Mouse (Mus musculus): ENCODE measurements at regions not wholly inside any gene's neighbourhood (a gene's known extent, or its start where the extent isn't known, plus 50 kb on each side); places are given as distances from the start of the nearest gene placed in this dataset.

- no peaks in the 10 kb centered on the region for H3K36me3 ChIP-seq (replicated peaks in 1 of 2; ENCODE audit: control insufficient read depth in 1 of 2, insufficient read depth in 1 of 2, low read length in 1 of 2)
- H3K4me1 ChIP-seq (ENCODE audit: control insufficient read depth in 1 of 2, insufficient read depth in 2 of 2) = no peaks in the 10 kb centered on the region
- TF ChIP-seq BHLHE40 (IDR thresholded peaks at IDR 0.05; ENCODE audit: low read depth, low read length) = no peak
- TF ChIP-seq ZMIZ1 (IDR thresholded peaks at IDR 0.05; ENCODE audit: low read depth, low read length) = no peak
- TF ChIP-seq EP300 (IDR thresholded peaks at IDR 0.05; ENCODE audit: low read length) = no peak
- TF ChIP-seq PAX5 (IDR thresholded peaks at IDR 0.05; ENCODE audit: low read length) = no peak
- no peak for TF ChIP-seq RCOR1 (conservative IDR thresholded peaks at IDR 0.05; ENCODE audit: low read depth, low read length)
- H3K4me3 ChIP-seq (replicated peaks in 1 of 3; ENCODE audit: low read depth in 2 of 3, low read length in 2 of 3, poor library complexity in 1 of 3) = no peak overlapping the region
- H3K9me3 ChIP-seq (replicated peaks; ENCODE audit: low read length) = no peaks in the 10 kb centered on the region
- H3K4me2 ChIP-seq (ENCODE audit: insufficient read depth, low read depth, poor library complexity, severe bottlenecking) = no peak overlapping the region
- H3K79me2 ChIP-seq (replicated peaks; ENCODE audit: control insufficient read depth, extremely low read depth, insufficient read depth, poor library complexity, severe bottlenecking) = no peaks in the 10 kb centered on the region
- H3K27me3 ChIP-seq (replicated peaks) = no peaks in the 10 kb centered on the region
- in situ Hi-C loops (cut with MboI; ENCODE audit: low pct_ligation_motif_present, low pct_unique_long_range_greater_than_20kb, low sequenced_read_pairs) = no loop called here
- H3K9ac ChIP-seq (ENCODE audit: insufficient read depth, low read depth) = no peak overlapping the region
- dilution Hi-C loops (cut with MboI; ENCODE audit: extremely low pct_ligation_motif_present, extremely low pct_unique_long_range_greater_than_20kb, low sequenced_read_pairs) = no loop called here
- DNase-seq (ENCODE audit: extremely low read depth) = no peak
- no peak overlapping the region for H3K27ac ChIP-seq (ENCODE audit: insufficient read depth, low read depth)
Measured at GRCm38 (mm10) chr10:37613936-37614335, 475.2 kb upstream of the Marcks start.

DNA sequence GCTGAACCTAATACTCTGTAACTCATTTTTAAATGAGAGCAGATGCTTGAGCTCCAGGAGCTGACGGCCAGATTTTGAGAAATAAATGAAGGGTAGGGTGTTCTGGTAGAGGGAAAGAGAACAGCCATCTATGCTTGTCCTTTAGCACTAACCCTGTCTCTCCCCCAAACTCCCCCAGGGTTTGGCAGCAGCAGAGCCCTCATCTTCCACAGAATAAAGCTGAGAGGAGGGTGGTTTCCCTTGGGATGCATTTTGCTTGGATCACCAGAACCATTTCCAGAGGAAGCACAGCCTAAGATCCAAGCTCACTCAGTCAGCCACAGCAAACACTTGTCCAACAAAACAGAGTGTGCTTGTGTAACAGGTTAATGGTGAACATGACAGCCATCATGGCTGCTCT, 464.8 kb upstream of the Marcks start:
- Histone ChIP-seq H3K4me2 (ENCODE audit: insufficient read depth, low read depth, poor library complexity, severe bottlenecking) (no peak overlapping the region), H3K79me2 (replicated peaks; ENCODE audit: control insufficient read depth, extremely low read depth, insufficient read depth, poor library complexity, severe bottlenecking) (no peaks in the 10 kb centered on the region), H3K4me3 (replicated peaks in 1 of 3; ENCODE audit: low read depth in 2 of 3, low read length in 2 of 3, poor library complexity in 1 of 3) (no peak overlapping the region), H3K9me3 (replicated peaks; ENCODE audit: low read length) (no peaks in the 10 kb centered on the region), H3K36me3 (replicated peaks in 1 of 2; ENCODE audit: control insufficient read depth in 1 of 2, insufficient read depth in 1 of 2, low read length in 1 of 2) (no peaks in the 10 kb centered on the region), H3K27me3 (replicated peaks) (no peaks in the 10 kb centered on the region), H3K27ac (ENCODE audit: insufficient read depth, low read depth) (no peak overlapping the region), H3K9ac (ENCODE audit: insufficient read depth, low read depth) (no peak overlapping the region), H3K4me1 (ENCODE audit: control insufficient read depth in 1 of 2, insufficient read depth in 2 of 2) (peaks cover 2 to 5% of the 10 kb centered on the region in 2 experiments; a peak in 2 of 4 replicates)
- dilution Hi-C loops (cut with MboI; ENCODE audit: extremely low pct_ligation_motif_present, extremely low pct_unique_long_range_greater_than_20kb, low sequenced_read_pairs) (no loop called here), in situ Hi-C loops (cut with MboI; ENCODE audit: low pct_ligation_motif_present, low pct_unique_long_range_greater_than_20kb, low sequenced_read_pairs) (no loop called here)
- TF ChIP-seq JUND (conservative IDR thresholded peaks at IDR 0.05; ENCODE audit: low read depth, low read length) = no peak
- TF ChIP-seq POLR2A (IDR thresholded peaks at IDR 0.05; ENCODE audit: low read depth, low read length) = no peak
- no peak for TF ChIP-seq IRF4 (IDR thresholded peaks at IDR 0.05; ENCODE audit: low read depth, low read length)
- no peak for TF ChIP-seq NELFE (IDR thresholded peaks at IDR 0.05; ENCODE audit: low read depth, low read length)
- TF ChIP-seq ZMIZ1 (IDR thresholded peaks at IDR 0.05; ENCODE audit: low read depth, low read length) = no peak
- TF ChIP-seq MAX (IDR thresholded peaks at IDR 0.05; ENCODE audit: low read length) = no peak
- TF ChIP-seq GABPA (IDR thresholded peaks at IDR 0.05; ENCODE audit: insufficient replicate concordance, low read depth, low read length) = no peak
- TF ChIP-seq ELF1 (IDR thresholded peaks at IDR 0.05; ENCODE audit: low read depth, low read length) = no peak
- TF ChIP-seq SIN3A (IDR thresholded peaks at IDR 0.05; ENCODE audit: low read length) = no peak
- no peak for TF ChIP-seq ZNF384 (IDR thresholded peaks at IDR 0.05; ENCODE audit: low read depth, low read length)
- TF ChIP-seq CHD2 (IDR thresholded peaks at IDR 0.05; ENCODE audit: low read length) = no peak
- no peak for TF ChIP-seq USF1 (IDR thresholded peaks at IDR 0.05; ENCODE audit: low read depth, low read length)
- no peak for TF ChIP-seq ZC3H11A (IDR thresholded peaks at IDR 0.05; ENCODE audit: low read depth, low read length)
- TF ChIP-seq HCFC1 (IDR thresholded peaks at IDR 0.05; ENCODE audit: low read depth, low read length) = no peak
- no peak for DNase-seq (ENCODE audit: extremely low read depth)

All from CH12.LX (cell line).